Mouse (Mus musculus): ENCODE data around the gene Cela3b. TPM values are rescaled to one million over a fixed set of nuclear protein-coding genes. Genes with fewer than 3 reads are reported as not detected.
"Not testable (repeated sequence)": the region's sequence is repeated elsewhere in the genome, so short reads cannot be mapped to it uniquely, and the experiment has no call there.

Gene Cela3b
- polyA plus RNA-seq, 1 experiment from 2014 or later, result not detected

DNA sequence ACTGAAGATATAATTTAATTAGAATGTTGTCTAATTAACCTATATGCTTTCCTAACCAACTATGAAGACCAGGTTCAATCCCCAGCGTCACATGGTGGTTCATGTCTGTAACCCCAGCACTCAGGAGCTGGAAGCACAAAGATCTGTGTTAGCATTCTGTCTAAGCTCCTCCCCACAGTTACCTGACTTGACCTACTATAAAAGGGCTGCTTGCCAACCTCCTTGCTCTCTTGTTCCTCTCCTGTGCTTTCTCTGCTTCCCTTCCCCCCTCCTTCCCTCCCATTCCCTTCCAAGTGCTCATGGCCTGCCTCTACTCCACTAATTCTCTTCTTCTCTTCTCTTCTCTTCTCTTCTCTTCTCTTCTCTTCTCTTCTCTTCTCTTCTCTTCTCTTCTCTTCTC, 15.4 kb downstream of the Cela3b start:
- H3K4me2 ChIP-seq, result no peak overlapping the region
- H3K9ac ChIP-seq, result no peak overlapping the region
- H3K27me3 ChIP-seq (replicated peaks), result no peaks in the 10 kb centered on the region
- WGBS, result 70% methylated on average over 1 of the region's 1 CpGs
- H3K4me3 ChIP-seq, result no peak overlapping the region
- H3K4me1 ChIP-seq (replicated peaks), result peaks cover 15% of the 10 kb centered on the region
- no peak overlapping the region for H3K27ac ChIP-seq (ENCODE audit: poor library complexity, severe bottlenecking)
- no peaks in the 10 kb centered on the region for H3K36me3 ChIP-seq
- H3K9me3 ChIP-seq (replicated peaks), result no peaks in the 10 kb centered on the region
- no peak for ATAC-seq (ENCODE audit: insufficient number of reproducible peaks, low FRiP score)

DNA sequence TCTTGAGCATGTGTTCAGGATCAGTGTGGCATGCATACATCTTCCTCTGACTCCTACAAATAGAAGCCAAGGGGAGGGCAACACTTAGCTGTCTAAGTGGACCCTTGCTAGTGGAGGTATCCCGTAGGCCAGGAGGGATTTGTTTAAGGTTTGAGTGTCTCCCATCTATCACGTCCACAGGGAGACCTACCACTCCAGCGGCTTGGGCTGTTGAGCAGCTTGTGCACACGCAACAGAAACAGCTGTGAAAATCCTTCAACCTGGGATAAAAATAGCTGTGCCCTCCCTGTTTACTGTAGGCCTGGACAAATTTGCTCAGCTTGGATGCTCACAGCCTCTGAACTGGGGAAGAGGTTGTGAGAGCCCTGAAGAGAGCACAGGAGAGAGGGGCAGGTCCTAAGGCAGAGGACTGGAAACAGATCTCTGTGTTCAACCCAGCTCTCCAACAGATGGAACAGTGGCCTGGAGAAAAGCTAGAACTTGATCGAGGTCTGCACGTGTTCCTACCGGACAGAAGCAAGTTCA, 18.1 kb downstream of the Cela3b start:
- not testable (repeated sequence) for H3K9ac ChIP-seq; H3K4me2 ChIP-seq; H3K27ac ChIP-seq (ENCODE audit: poor library complexity, severe bottlenecking); H3K9me3 ChIP-seq (replicated peaks); H3K4me3 ChIP-seq; H3K27me3 ChIP-seq (replicated peaks); H3K36me3 ChIP-seq; ATAC-seq (ENCODE audit: insufficient number of reproducible peaks, low FRiP score); H3K4me1 ChIP-seq (replicated peaks)
- WGBS, result 67% methylated on average over 7 of the region's 7 CpGs

DNA sequence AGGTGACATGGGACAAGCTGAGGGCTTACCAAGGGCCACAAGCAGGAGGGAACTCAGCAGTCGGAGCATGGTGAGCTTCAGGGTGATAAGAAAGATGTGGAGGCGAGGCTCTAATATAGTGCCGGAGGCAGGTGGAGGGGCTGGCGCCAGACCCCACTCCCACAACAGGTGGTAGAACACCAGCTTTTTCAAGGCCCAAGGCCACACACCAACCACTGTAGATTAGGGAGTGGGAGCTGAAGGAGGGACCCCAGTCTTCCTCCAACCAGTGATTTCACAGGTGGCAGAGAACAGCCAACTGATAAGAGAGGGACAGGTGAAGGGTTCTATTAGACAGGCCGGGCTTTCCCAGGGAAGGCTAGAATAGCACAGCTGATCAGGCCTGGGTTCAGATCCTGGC, 20.6 kb downstream of the Cela3b start, which contains the start of gene Cela3a:
Gene Cela3a, minus strand, starts transcription at position 101 of the 400 bp plus-strand sequence.
- 80% methylated on average over 5 of the region's 5 CpGs for WGBS
- no peak for ATAC-seq (ENCODE audit: insufficient number of reproducible peaks, low FRiP score)

DNA sequence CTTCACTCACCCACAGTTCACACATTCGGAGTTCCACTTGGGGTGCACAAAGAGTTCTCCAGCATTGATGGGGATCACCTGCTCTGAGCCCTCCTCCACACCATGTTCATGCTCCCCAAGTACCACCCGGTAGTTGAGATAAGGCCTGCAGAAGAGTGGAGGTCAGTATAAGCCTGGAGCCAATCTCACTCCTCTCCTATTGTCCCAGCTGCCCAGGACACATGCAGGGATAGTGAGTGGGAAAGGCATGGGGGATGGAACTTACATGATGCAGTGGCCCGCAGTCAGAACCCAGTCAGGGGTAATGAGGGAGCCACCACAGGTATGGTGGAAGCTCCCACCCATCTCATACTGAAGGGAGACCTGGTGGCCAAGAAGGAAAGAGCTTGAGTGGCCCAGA, 24.8 kb downstream of the Cela3b start:
- Histone ChIP-seq H3K9ac (no peak overlapping the region), H3K4me1 (replicated peaks) (no peaks in the 10 kb centered on the region), H3K4me2 (no peak overlapping the region), H3K4me3 (no peak overlapping the region), H3K9me3 (replicated peaks) (no peaks in the 10 kb centered on the region), H3K27me3 (replicated peaks) (peaks cover 5% of the 10 kb centered on the region; the same call in 1 of the 2 replicates), H3K36me3 (no peaks in the 10 kb centered on the region), H3K27ac (ENCODE audit: poor library complexity, severe bottlenecking) (no peak overlapping the region)
- no peak for ATAC-seq (ENCODE audit: insufficient number of reproducible peaks, low FRiP score)
- WGBS, result 83% methylated on average over 3 of the region's 3 CpGs

More for the DNA sequence above, 20.6 kb downstream of the Cela3b start, which contains the start of gene Cela3a:
- no peak within 1 kb of the TSS for H3K27ac ChIP-seq (ENCODE audit: poor library complexity, severe bottlenecking)
- H3K9ac ChIP-seq, result no peak within 1 kb of the TSS
- peaks cover 3% of the 10 kb centered on the region; the same call in 1 of the 2 replicates for H3K4me1 ChIP-seq (replicated peaks)
- H3K27me3 ChIP-seq (replicated peaks), result 0 out of 2 replicates have a peak, but pooled peaks cover 5% of the 10 kb centered on the region
- H3K4me3 ChIP-seq, result no peak within 1 kb of the TSS
- no peaks in the 10 kb centered on the region for H3K9me3 ChIP-seq (replicated peaks)
- H3K4me2 ChIP-seq, result no peak within 1 kb of the TSS
- H3K36me3 ChIP-seq, result no peaks in the 10 kb centered on the region

DNA sequence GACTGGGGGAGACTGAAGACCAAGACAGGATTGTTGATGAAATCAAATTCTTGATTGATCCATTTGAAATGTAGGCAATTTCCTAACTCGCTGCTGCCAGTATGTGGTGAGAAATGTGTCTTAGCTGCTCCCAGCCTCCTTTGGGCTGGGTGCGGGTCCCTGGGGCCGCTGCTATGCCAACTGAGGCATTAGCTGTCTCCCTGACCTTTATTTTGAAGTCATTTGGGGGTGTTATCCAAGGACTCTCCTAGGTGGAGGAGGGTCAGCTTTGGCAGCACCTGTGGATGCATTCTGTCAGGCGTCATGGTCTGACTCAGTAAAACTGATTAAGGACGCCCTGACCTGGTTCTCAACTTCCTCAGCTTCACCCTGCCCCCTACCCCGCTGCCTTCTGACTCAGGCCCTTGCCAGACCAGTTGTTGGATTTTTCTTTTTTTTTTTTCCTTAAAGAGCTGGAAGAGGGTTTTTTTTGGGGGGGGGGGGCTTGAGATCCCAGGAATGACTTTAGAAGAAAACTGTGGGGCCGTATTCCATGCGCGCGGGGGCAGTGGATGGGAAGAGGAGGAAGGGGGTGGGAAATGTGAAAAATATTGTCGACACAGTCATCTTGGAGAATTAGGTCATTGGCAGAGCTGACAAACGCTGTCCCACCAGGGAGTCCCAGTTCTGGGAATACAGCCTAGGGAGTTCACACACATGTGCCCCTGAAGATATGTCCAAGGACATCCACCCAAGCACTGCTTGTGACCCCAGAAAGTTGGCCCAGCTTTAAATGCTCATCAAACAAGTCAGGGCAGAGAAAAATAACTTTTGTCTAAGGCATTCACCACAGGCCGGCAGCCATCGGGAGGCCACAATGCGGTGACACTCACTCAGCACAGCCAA, 33.5 kb downstream of the Cela3b start:
- WGBS, result 68% methylated on average over 15 of the region's 15 CpGs
- Histone ChIP-seq H3K27me3 (replicated peaks) (no peaks in the 10 kb centered on the region), H3K9me3 (replicated peaks) (no peaks in the 10 kb centered on the region), H3K4me2 (no peak overlapping the region), H3K4me1 (replicated peaks) (no peaks in the 10 kb centered on the region), H3K9ac (no peak overlapping the region), H3K27ac (ENCODE audit: poor library complexity, severe bottlenecking) (no peak overlapping the region), H3K36me3 (no peaks in the 10 kb centered on the region), H3K4me3 (no peak overlapping the region)
- no peak for ATAC-seq (ENCODE audit: insufficient number of reproducible peaks, low FRiP score)

DNA sequence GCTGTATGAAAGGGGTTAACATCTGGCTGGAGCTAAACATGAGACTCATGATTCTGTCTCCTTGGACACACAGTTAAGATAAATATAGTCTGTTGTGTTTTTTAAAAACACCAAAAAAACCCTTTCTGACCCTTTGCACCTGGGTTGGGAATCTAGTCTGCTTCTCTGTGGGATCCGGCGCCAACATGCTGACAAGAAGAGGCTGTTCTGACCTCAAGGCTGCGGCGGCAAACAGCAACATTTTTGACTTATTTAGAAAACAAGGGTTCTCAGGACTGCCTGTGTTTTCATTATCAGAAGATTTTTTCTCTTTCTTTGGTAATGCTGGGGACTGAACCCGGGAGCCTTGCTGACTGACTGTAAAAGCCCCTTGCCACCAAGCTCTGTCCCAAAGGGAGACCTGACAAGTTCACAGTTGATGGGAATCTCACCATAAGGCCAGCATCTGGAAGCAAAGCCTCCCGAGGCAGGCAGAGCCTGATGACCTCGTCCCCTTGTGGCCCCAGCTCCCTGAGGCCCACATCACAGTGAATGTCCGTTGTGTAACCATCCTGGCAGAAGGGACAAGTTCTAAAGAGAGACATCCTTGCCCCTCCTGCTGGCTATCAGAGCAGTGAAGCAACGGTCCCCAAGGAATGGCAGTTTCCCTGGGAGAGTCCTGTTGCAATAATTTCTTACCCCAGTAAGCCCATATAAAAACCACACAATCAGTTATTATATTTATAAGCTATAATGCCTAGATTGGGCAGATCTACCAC, 36.8 kb downstream of the Cela3b start:
- Histone ChIP-seq H3K4me1 (replicated peaks) (peaks cover 3% of the 10 kb centered on the region; the same call in 1 of the 2 replicates), H3K9ac (no peak overlapping the region), H3K4me2 (no peak overlapping the region), H3K27ac (ENCODE audit: poor library complexity, severe bottlenecking) (no peak overlapping the region), H3K36me3 (0 out of 2 replicates have a peak, but pooled peaks cover 3% of the 10 kb centered on the region), H3K9me3 (replicated peaks) (no peaks in the 10 kb centered on the region), H3K27me3 (replicated peaks) (no peaks in the 10 kb centered on the region), H3K4me3 (no peak overlapping the region)
- 54% methylated on average over 9 of the region's 9 CpGs for WGBS
- ATAC-seq (ENCODE audit: insufficient number of reproducible peaks, low FRiP score), result no peak

DNA sequence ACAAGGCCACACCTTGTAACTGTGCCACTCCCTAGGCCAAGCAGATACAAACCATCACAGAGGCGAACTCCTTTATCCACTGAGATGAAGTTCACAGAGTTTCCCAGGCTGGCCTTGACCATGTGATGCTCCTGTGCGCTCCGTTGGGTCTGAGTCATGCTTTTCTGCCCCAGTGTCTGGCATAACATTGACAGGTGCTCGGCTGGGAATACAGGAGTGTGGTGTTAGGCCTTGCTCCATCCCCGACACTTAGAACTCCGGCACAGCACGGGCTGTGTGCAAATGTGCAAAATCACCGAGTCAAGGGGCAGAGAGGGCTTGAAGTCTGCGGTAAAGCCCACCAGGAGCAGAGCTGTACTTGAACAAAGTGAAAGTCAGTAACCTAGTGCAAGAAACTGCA, 37.5 kb downstream of the Cela3b start:
- Histone ChIP-seq H3K9me3 (replicated peaks) (no peaks in the 10 kb centered on the region), H3K9ac (no peak overlapping the region), H3K27ac (ENCODE audit: poor library complexity, severe bottlenecking) (no peak overlapping the region), H3K4me2 (no peak overlapping the region), H3K27me3 (replicated peaks) (no peaks in the 10 kb centered on the region), H3K4me1 (replicated peaks) (peaks cover 3% of the 10 kb centered on the region; the same call in 1 of the 2 replicates), H3K36me3 (0 out of 2 replicates have a peak, but pooled peaks cover 3% of the 10 kb centered on the region), H3K4me3 (no peak overlapping the region)
- WGBS, result 86% methylated on average over 9 of the region's 9 CpGs
- no peak for ATAC-seq (ENCODE audit: insufficient number of reproducible peaks, low FRiP score)

DNA sequence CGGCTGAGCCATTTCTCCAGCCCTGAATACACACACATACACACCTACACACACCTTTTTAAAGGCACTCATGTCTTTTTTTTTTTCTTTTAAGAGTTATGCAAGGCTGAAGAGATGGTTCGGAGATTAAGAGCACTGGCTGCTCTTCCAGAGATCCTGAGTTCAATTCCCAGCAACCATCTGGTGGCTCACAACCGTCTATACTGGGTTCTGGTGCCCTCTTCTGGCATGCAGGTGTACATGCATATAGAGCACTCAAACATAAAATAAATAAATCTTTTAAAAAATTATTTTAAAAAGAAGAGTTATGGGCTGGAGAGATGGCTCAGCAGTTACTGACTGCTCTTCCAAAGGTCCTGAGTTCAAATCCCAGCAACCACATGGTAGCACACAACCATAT, 39.1 kb downstream of the Cela3b start:
- no peak overlapping the region for H3K27ac ChIP-seq (ENCODE audit: poor library complexity, severe bottlenecking)
- no peak for ATAC-seq (ENCODE audit: insufficient number of reproducible peaks, low FRiP score)
- no peak overlapping the region for H3K4me2 ChIP-seq
- 86% methylated on average over 3 of the region's 3 CpGs for WGBS
- H3K36me3 ChIP-seq, result 0 out of 2 replicates have a peak, but pooled peaks cover 3% of the 10 kb centered on the region
- H3K4me1 ChIP-seq (replicated peaks), result peaks cover 6% of the 10 kb centered on the region; the same call in 1 of the 2 replicates
- no peaks in the 10 kb centered on the region for H3K9me3 ChIP-seq (replicated peaks)
- no peak overlapping the region for H3K4me3 ChIP-seq
- H3K27me3 ChIP-seq (replicated peaks), result no peaks in the 10 kb centered on the region
- H3K9ac ChIP-seq, result no peak overlapping the region

DNA sequence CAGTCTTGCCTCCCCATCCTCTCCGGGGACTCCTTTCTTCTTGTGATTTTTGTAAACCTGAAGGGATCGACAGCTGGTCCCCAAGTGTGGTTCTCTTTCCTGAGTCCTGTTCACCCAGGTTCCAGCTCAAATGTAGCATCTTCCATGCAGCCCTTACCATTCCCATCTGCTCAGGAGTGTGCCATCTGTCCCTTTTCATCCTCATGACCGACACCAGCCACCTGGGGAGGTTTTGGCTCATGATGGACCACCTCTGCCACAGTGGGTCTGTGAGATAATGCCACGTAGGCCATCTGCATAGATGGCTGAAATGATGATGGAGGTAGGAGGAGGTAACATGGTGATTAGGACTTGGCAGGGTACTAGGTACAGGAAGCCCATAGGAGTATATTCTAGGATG, 40.1 kb downstream of the Cela3b start:
- no peaks in the 10 kb centered on the region for H3K9me3 ChIP-seq (replicated peaks)
- 89% methylated on average over 4 of the region's 4 CpGs for WGBS
- peaks cover 6% of the 10 kb centered on the region; the same call in 1 of the 2 replicates for H3K4me1 ChIP-seq (replicated peaks)
- no peaks in the 10 kb centered on the region for H3K27me3 ChIP-seq (replicated peaks)
- H3K9ac ChIP-seq, result no peak overlapping the region
- H3K4me3 ChIP-seq, result no peak overlapping the region
- H3K27ac ChIP-seq (ENCODE audit: poor library complexity, severe bottlenecking), result no peak overlapping the region
- H3K4me2 ChIP-seq, result no peak overlapping the region
- ATAC-seq (ENCODE audit: insufficient number of reproducible peaks, low FRiP score), result no peak
- 0 out of 2 replicates have a peak, but pooled peaks cover 3% of the 10 kb centered on the region for H3K36me3 ChIP-seq

DNA sequence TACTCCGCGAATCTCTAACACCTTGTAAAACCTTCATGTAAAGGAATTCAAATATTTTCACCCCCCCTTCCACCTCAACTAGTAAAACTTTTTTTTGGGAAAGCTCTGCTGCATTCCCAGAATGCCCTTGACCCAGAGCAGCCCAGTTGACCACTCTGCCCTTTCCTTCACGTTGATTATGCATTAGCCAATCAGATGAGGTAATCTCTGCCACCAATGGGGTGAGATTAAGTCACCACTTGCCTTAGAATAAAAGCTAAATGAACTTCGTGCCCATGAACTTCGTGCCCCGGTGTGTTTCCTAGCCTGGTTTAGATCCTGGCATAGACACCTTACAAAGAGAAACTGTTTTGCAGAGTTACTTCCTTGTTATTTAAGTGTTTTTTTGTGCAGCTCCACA, 41.4 kb downstream of the Cela3b start:
- Histone ChIP-seq H3K27ac (ENCODE audit: poor library complexity, severe bottlenecking) (peak overlapping the region; percentile 95), H3K27me3 (replicated peaks) (no peaks in the 10 kb centered on the region)
- WGBS, result 45% methylated on average over 6 of the region's 6 CpGs

More for the DNA sequence above, 41.4 kb downstream of the Cela3b start:
- peak overlapping the region; percentile 73 for H3K4me2 ChIP-seq
- H3K36me3 ChIP-seq, result 0 out of 2 replicates have a peak, but pooled peaks cover 3% of the 10 kb centered on the region
- peak overlapping the region; percentile 81 for H3K4me3 ChIP-seq
- no peaks in the 10 kb centered on the region for H3K9me3 ChIP-seq (replicated peaks)
- H3K4me1 ChIP-seq (replicated peaks), result peaks cover 6% of the 10 kb centered on the region; the same call in 1 of the 2 replicates
- H3K9ac ChIP-seq, result peak overlapping the region; percentile 88; the same call in 1 of the 2 replicates
- ATAC-seq (ENCODE audit: insufficient number of reproducible peaks, low FRiP score), result no peak
